Mouse (Mus musculus) kidney, postnatal 0 days (tissue): ENCODE results near the gene 2310034G01Rik. TPM values are rescaled to one million over a fixed set of nuclear protein-coding genes. Genes with fewer than 3 reads are reported as not detected.

ENCODE experiments used
- ATAC-seq: fragments of 200-750 bp; cut with Nextera tagmentation; replicated peaks from 2 replicates; pipeline ENCODE4 v1.8.0; 2017; ENCODE audit warnings: low read depth, moderate number of reproducible peaks, moderate TSS enrichment, moderate library complexity; ENCODE audit not compliant: low FRiP score
- DNase-seq: peaks from one replicate; pipeline ENCODE4 v3.0.0-alpha.2; 2016; ENCODE audit warnings: low spot score
- H3K27ac ChIP-seq: fragments of 300-500 bp; sonication (generic); 2 replicates; pipeline ENCODE4 v1.5.1; 2014; ENCODE audit warnings: mild to moderate bottlenecking
- H3K27me3 ChIP-seq: fragments of 300-500 bp; sonication (generic); 2 replicates; pipeline ENCODE4 v1.6.1; 2014; ENCODE audit warnings: low read length, mixed read lengths; ENCODE audit not compliant: insufficient read depth
- H3K36me3 ChIP-seq: fragments of 300-500 bp; sonication (generic); 2 replicates; pipeline ENCODE4 v1.6.1; 2014; ENCODE audit warnings: low read length, mixed read lengths; ENCODE audit not compliant: insufficient read depth
- H3K4me1 ChIP-seq: fragments of 300-500 bp; sonication (generic); replicated peaks from 2 replicates; pipeline ENCODE4 v1.6.1; 2014; ENCODE audit warnings: antibody characterized with exemption, low read length, mixed read lengths; ENCODE audit not compliant: insufficient read depth
- H3K4me2 ChIP-seq: fragments of 300-500 bp; sonication (generic); 2 replicates; pipeline ENCODE4 v1.6.1; 2014; ENCODE audit warnings: mild to moderate bottlenecking, low read length, moderate library complexity, mixed read lengths
- H3K4me3 ChIP-seq: fragments of 300-500 bp; sonication (generic); replicated peaks from 2 replicates; pipeline ENCODE4 v1.5.1; 2014; ENCODE audit warnings: low read depth, low read length
- H3K9ac ChIP-seq: fragments of 300-500 bp; sonication (generic); 2 replicates; pipeline ENCODE4 v1.6.1; 2014; ENCODE audit warnings: low read depth, low read length
- H3K9me3 ChIP-seq: fragments of 300-500 bp; sonication (generic); replicated peaks from 2 replicates; pipeline ENCODE4 v1.6.1; 2016; ENCODE audit warnings: low read length, inconsistent platforms, mixed read lengths
- CTCF ChIP-seq: IDR thresholded peaks from 2 replicates; pipeline ENCODE4 v1.5.1; 2016; ENCODE audit warnings: antibody characterized with exemption, low read depth, mild to moderate bottlenecking, moderate library complexity
- WGBS: fragments of 180-500 bp; shearing (Covaris S2); extraction: QIAGEN DNeasy Blood & Tissue Kit; methylation state at CpG from one replicate; pipeline ENCODE4 v1.1.7; 2014; 5-methylcytosine and 5-hydroxymethylcytosine counted together
- polyA plus RNA-seq: library from polyadenylated mRNA; unstranded; fragments of >200 nt; fragmentation: Nextera tagmentation; extraction: Ambion mirVana; gene quantifications from 2 replicates; pipeline ENCODE4 v1.2.1, GENCODE M21; 2015

The 2310034G01Rik gene
- polyA plus RNA-seq, 1 experiment from 2014 or later, result 4.0 TPM

DNA sequence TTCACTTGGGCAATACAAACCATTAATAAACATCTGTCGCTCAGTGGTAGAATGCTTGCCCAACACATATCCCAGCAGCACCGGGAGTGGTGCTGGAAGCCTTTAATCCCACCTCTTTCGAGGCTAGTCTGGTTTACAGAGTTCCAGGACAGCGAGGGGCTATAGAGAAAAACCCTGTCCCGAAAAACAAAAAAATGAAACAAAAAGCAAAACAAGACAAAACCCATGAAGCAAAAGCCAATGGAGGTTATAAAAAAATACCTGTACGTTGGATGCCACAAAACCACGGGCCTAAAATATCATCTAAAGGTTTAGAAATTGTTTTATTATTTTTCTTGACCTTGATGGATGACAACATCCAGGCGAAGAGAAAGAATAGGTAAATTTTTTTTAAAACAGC is 46.0 kb upstream of the 2310034G01Rik start:
- DNase-seq, result no peak
- Histone ChIP-seq H3K4me2 (peak overlapping the region; percentile 59), H3K9ac (no peak overlapping the region), H3K27me3 (no peaks in the 10 kb centered on the region), H3K4me3 (peak overlapping the region; percentile 67), H3K36me3 (no peaks in the 10 kb centered on the region), H3K9me3 (no peaks in the 10 kb centered on the region), H3K27ac (no peak overlapping the region), H3K4me1 (peaks cover 42% of the 10 kb centered on the region)
- WGBS, result 11% methylated on average over 8 of the region's 8 CpGs
- TF ChIP-seq CTCF, result no peak
- no peak for ATAC-seq

GRCm38 (mm10) chr19:46395109-46396009 is 45.3 kb upstream of the 2310034G01Rik start, which contains the start of gene Actr1a:
Gene Actr1a, minus strand, starts transcription at chr19:46395748.
- peak; percentile 93 for ATAC-seq
- Histone ChIP-seq H3K4me3 (peak within 1 kb of the TSS; percentile 72), H3K27ac (peak within 1 kb of the TSS; percentile 60), H3K9me3 (no peaks in the 10 kb centered on the region), H3K4me1 (peaks cover 42% of the 10 kb centered on the region), H3K9ac (peak within 1 kb of the TSS; percentile 70), H3K36me3 (no peaks in the 10 kb centered on the region), H3K27me3 (no peaks in the 10 kb centered on the region), H3K4me2 (peak within 1 kb of the TSS; percentile 74)
- under 1% methylated on average over 51 of the region's 51 CpGs for WGBS
- no peak for TF ChIP-seq CTCF
- DNase-seq, result peak; percentile 100

DNA sequence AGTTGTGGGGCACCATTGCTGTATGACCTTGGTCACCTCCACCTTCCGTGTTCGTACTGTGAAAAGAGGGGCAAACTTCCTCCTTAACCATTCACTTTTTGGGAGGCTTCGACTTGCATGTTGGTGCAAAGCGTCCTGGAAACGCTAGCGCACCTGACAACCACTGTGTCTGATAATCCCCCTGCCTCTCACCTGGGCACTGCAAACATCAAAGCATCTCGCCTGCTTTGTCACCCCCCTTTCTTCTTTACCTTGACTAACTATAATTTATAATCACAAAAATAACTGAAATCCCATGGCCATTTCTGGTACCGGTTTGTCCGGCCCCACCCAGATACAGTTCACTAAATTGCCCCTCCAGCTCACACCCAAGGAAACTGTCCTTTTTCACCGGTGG is 44.6 kb upstream of the 2310034G01Rik start:
- TF ChIP-seq CTCF, result no peak
- DNase-seq (no peak), ATAC-seq (no peak)
- no peak overlapping the region for H3K27ac ChIP-seq
- peaks cover 37% of the 10 kb centered on the region for H3K4me1 ChIP-seq
- no peaks in the 10 kb centered on the region for H3K36me3 ChIP-seq
- no peaks in the 10 kb centered on the region for H3K9me3 ChIP-seq
- 7% methylated on average over 10 of the region's 10 CpGs for WGBS
- H3K9ac ChIP-seq, result peak overlapping the region; percentile 29; the same call in 1 of the 2 replicates
- H3K27me3 ChIP-seq, result no peaks in the 10 kb centered on the region
- H3K4me3 ChIP-seq, result peak overlapping the region; percentile 67
- peak overlapping the region; percentile 74 for H3K4me2 ChIP-seq

DNA sequence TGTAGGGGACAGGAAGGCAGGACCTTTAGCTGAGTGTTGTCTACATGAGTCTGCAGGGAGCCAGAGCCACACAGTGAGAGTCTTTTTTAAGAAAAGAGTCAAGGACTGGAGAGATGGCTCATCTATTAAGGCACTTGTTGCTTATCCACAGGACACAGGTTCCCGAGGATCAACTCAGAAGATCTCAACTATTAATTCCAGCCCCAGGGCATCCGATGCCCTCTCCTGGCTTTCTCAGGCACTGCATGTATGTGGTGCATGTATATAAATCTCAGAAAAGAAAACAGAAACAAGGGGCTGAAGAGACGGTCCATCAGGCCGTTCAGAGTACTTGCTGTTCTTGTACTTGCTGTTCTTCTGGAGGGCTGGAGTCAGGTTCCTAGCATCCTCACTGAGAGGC is 41.9 kb upstream of the 2310034G01Rik start:
- H3K9ac ChIP-seq, result no peak overlapping the region
- H3K27ac ChIP-seq, result no peak overlapping the region
- 0 out of 2 replicates have a peak, but pooled peaks cover 4% of the 10 kb centered on the region for H3K36me3 ChIP-seq
- peak; percentile 72 for TF ChIP-seq CTCF
- H3K27me3 ChIP-seq, result no peaks in the 10 kb centered on the region
- peaks cover 16% of the 10 kb centered on the region for H3K4me1 ChIP-seq
- H3K4me2 ChIP-seq, result no peak overlapping the region
- peak; percentile 68 for DNase-seq
- ATAC-seq, result no peak
- H3K4me3 ChIP-seq, result no peak overlapping the region
- H3K9me3 ChIP-seq, result no peaks in the 10 kb centered on the region
- 23% methylated on average over 4 of the region's 4 CpGs for WGBS

- H3K4me3 ChIP-seq, result no peak overlapping the region
- no peaks in the 10 kb centered on the region for H3K27me3 ChIP-seq
- H3K36me3 ChIP-seq, result peaks cover 16% of the 10 kb centered on the region; the same call in 1 of the 2 replicates
- no peaks in the 10 kb centered on the region for H3K9me3 ChIP-seq
- ATAC-seq (no peak), DNase-seq (no peak)
- peaks cover 13% of the 10 kb centered on the region for H3K4me1 ChIP-seq
- peak; percentile 39 for TF ChIP-seq CTCF
- no peak overlapping the region for H3K4me2 ChIP-seq
- 89% methylated on average over 5 of the region's 5 CpGs for WGBS
- H3K27ac ChIP-seq, result no peak overlapping the region
- no peak overlapping the region for H3K9ac ChIP-seq
Observed at GRCm38 (mm10) chr19:46389872-46390271, 39.8 kb upstream of the 2310034G01Rik start.

- H3K4me3 ChIP-seq, result no peak overlapping the region
- DNase-seq, result no peak
- WGBS, result 85% methylated on average over 9 of the region's 9 CpGs
- no peak overlapping the region for H3K9ac ChIP-seq
- no peak overlapping the region for H3K27ac ChIP-seq
- H3K27me3 ChIP-seq, result no peaks in the 10 kb centered on the region
- H3K4me1 ChIP-seq, result no peaks in the 10 kb centered on the region
- peaks cover 86% of the 10 kb centered on the region for H3K36me3 ChIP-seq
- no peak overlapping the region for H3K4me2 ChIP-seq
- TF ChIP-seq CTCF, result no peak
- peak; percentile 72 for ATAC-seq
- H3K9me3 ChIP-seq, result no peaks in the 10 kb centered on the region
Observed at GRCm38 (mm10) chr19:46382275-46382674, 32.2 kb upstream of the 2310034G01Rik start.
